Mouse (Mus musculus) lung, postnatal 0 days (tissue): ENCODE data around the gene Krt32. TPM values are rescaled to one million over a fixed set of nuclear protein-coding genes. Genes with fewer than 3 reads are reported as not detected.

Source experiments
- ATAC-seq: fragments of 200-750 bp; cut with Nextera tagmentation; 2 replicates; pipeline ENCODE4 v1.8.0; 2017; ENCODE audit warnings: moderate library complexity
- DNase-seq: peaks from one replicate; pipeline ENCODE4 v3.0.0-alpha.2; 2016; ENCODE audit warnings: low spot score
- H3K27ac ChIP-seq: fragments of 300-500 bp; sonication (generic); 2 replicates; pipeline ENCODE4 v1.5.1; 2014; ENCODE audit warnings: antibody characterized with exemption, mild to moderate bottlenecking, low read length, mixed read lengths
- H3K27me3 ChIP-seq: fragments of 300-500 bp; sonication (generic); replicated peaks from 2 replicates; pipeline ENCODE4 v1.6.1; 2014; ENCODE audit warnings: low read length, mixed read lengths; ENCODE audit not compliant: insufficient read depth
- H3K36me3 ChIP-seq: fragments of 300-500 bp; sonication (generic); 2 replicates; pipeline ENCODE4 v1.6.1; 2014; ENCODE audit warnings: low read length, mixed read lengths; ENCODE audit not compliant: insufficient read depth
- H3K4me1 ChIP-seq: fragments of 300-500 bp; sonication (generic); 2 replicates; pipeline ENCODE4 v1.6.1; 2014; ENCODE audit warnings: antibody characterized with exemption, low read depth, low read length, mixed read lengths; ENCODE audit not compliant: insufficient read depth
- H3K4me2 ChIP-seq: fragments of 300-500 bp; sonication (generic); replicated peaks from 2 replicates; pipeline ENCODE4 v1.6.1; 2014; ENCODE audit warnings: low read depth, mild to moderate bottlenecking, low read length, moderate library complexity, mixed read lengths
- H3K4me3 ChIP-seq: fragments of 300-500 bp; sonication (generic); 2 replicates; pipeline ENCODE4 v1.5.1; 2014; ENCODE audit warnings: low read depth, low read length
- H3K9ac ChIP-seq: fragments of 300-500 bp; sonication (generic); replicated peaks from 2 replicates; pipeline ENCODE4 v1.6.1; 2014; ENCODE audit warnings: low read depth, mild to moderate bottlenecking
- H3K9me3 ChIP-seq: fragments of 300-500 bp; sonication (generic); 2 replicates; pipeline ENCODE4 v1.6.1; 2016; ENCODE audit warnings: low read length, mixed read lengths
- CTCF ChIP-seq: IDR thresholded peaks from 2 replicates; pipeline ENCODE4 v1.5.1; 2016; ENCODE audit warnings: antibody characterized with exemption, mild to moderate bottlenecking
- EP300 ChIP-seq: IDR thresholded peaks from 2 replicates; pipeline ENCODE4 v1.6.1; 2016; ENCODE audit warnings: antibody characterized with exemption, mild to moderate bottlenecking, control low read depth
- WGBS: fragments of 180-500 bp; shearing (Covaris S2); extraction: QIAGEN DNeasy Blood & Tissue Kit; methylation state at CpG from one replicate; pipeline ENCODE4 v1.1.7; 2014; 5-methylcytosine and 5-hydroxymethylcytosine counted together
- polyA plus RNA-seq: library from polyadenylated mRNA; unstranded; fragments of >200 nt; fragmentation: Nextera tagmentation; extraction: Ambion mirVana; gene quantifications from 2 replicates; pipeline ENCODE4 v1.2.1, GENCODE M21; 2015

Gene Krt32
- polyA plus RNA-seq, 1 experiment from 2014 or later, result not detected

GRCm38 (mm10) chr11:100055686-100056655 is 32.1 kb downstream of the Krt32 start:
- TF ChIP-seq EP300, result no peak
- no peak for TF ChIP-seq CTCF
- H3K4me2 ChIP-seq, result no peak overlapping the region
- H3K27me3 ChIP-seq, result no peaks in the 10 kb centered on the region
- WGBS, result 44% methylated on average over 9 of the region's 9 CpGs
- H3K4me1 ChIP-seq, result no peaks in the 10 kb centered on the region
- DNase-seq (peak; percentile 46), ATAC-seq (peak; percentile 44; the same call in 1 of the 2 replicates)
- no peak overlapping the region for H3K9ac ChIP-seq
- no peak overlapping the region for H3K27ac ChIP-seq
- no peak overlapping the region for H3K4me3 ChIP-seq
- no peaks in the 10 kb centered on the region for H3K36me3 ChIP-seq
- no peaks in the 10 kb centered on the region for H3K9me3 ChIP-seq

GRCm38 (mm10) chr11:100050451-100050850 is 37.6 kb downstream of the Krt32 start, which contains the start of gene Krt31:
Gene Krt31, minus strand, starts transcription at chr11:100050551.
- WGBS, result 78% methylated on average over 3 of the region's 3 CpGs
- H3K4me1 ChIP-seq, result no peaks in the 10 kb centered on the region
- no peak for ATAC-seq
- H3K4me3 ChIP-seq, result no peak within 1 kb of the TSS
- DNase-seq, result no peak
- no peaks in the 10 kb centered on the region for H3K36me3 ChIP-seq
- H3K4me2 ChIP-seq, result no peak within 1 kb of the TSS
- no peaks in the 10 kb centered on the region for H3K27me3 ChIP-seq
- H3K9ac ChIP-seq, result no peak within 1 kb of the TSS
- TF ChIP-seq EP300, result no peak
- TF ChIP-seq CTCF, result no peak
- H3K9me3 ChIP-seq, result no peaks in the 10 kb centered on the region
- H3K27ac ChIP-seq, result no peak within 1 kb of the TSS

DNA sequence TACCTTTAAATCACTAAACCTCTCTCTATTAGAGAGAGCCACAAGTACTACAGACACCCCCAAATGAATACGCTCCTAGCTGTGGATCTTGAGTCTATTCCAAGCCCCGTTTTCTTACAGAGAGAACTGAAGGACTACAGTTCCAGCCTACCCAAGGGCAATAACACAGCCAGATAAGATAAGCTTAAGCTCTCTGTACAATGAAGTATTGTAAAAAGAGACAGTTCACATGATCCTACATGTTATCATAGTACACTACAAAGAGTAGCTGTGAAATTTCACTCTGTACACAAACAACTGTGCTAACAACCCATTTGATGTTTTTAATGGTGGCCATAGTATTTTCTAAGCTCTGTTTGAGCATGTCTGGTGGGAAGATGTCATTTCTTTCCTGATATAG is 40.8 kb downstream of the Krt32 start:
- Histone ChIP-seq H3K9ac (no peak overlapping the region), H3K9me3 (no peaks in the 10 kb centered on the region), H3K4me1 (no peaks in the 10 kb centered on the region), H3K4me3 (no peak overlapping the region), H3K36me3 (no peaks in the 10 kb centered on the region), H3K27me3 (no peaks in the 10 kb centered on the region), H3K4me2 (no peak overlapping the region), H3K27ac (no peak overlapping the region)
- no peak for TF ChIP-seq EP300
- no peak for TF ChIP-seq CTCF
- DNase-seq, result no peak
- WGBS, result 61% methylated on average over 2 of the region's 2 CpGs
- ATAC-seq, result no peak

GRCm38 (mm10) chr11:100046303-100046866 is 41.6 kb downstream of the Krt32 start:
- TF ChIP-seq CTCF (no peak), EP300 (peak; percentile 38; the same call in 1 of the 2 replicates)
- peak; percentile 74 for ATAC-seq
- Histone ChIP-seq H3K27ac (no peak overlapping the region), H3K9me3 (no peaks in the 10 kb centered on the region), H3K4me3 (no peak overlapping the region), H3K27me3 (no peaks in the 10 kb centered on the region), H3K9ac (no peak overlapping the region), H3K36me3 (no peaks in the 10 kb centered on the region), H3K4me2 (no peak overlapping the region), H3K4me1 (no peaks in the 10 kb centered on the region)
- 53% methylated on average over 6 of the region's 6 CpGs for WGBS
- peak; percentile 49 for DNase-seq

GRCm38 (mm10) chr11:100041454-100041853 is 46.6 kb downstream of the Krt32 start, which contains the start of gene Krt34:
Gene Krt34, minus strand, starts transcription at chr11:100041554.
- no peaks in the 10 kb centered on the region for H3K36me3 ChIP-seq
- no peak within 1 kb of the TSS for H3K27ac ChIP-seq
- WGBS, result 85% methylated on average over 6 of the region's 6 CpGs
- no peaks in the 10 kb centered on the region for H3K27me3 ChIP-seq
- DNase-seq, result no peak
- no peak for ATAC-seq
- H3K4me1 ChIP-seq, result no peaks in the 10 kb centered on the region
- H3K9ac ChIP-seq, result no peak within 1 kb of the TSS
- H3K4me2 ChIP-seq, result no peak within 1 kb of the TSS
- no peak within 1 kb of the TSS for H3K4me3 ChIP-seq
- H3K9me3 ChIP-seq, result no peaks in the 10 kb centered on the region
- TF ChIP-seq EP300 (no peak), CTCF (no peak)

Other genes starting within 250 kb of the Krt32 start
- not detected in 2 replicates for gene Krtap4-16, start 236.6 kb downstream of the Krt32 start, polyA plus RNA-seq
- not detected in 2 replicates for gene Gm11568, start 230.3 kb downstream of the Krt32 start, polyA plus RNA-seq
- not detected in 2 replicates for gene Gm11559, start 223.8 kb downstream of the Krt32 start, polyA plus RNA-seq
- gene Krtap9-1, start 214.8 kb downstream of the Krt32 start, polyA plus RNA-seq, result not detected in 2 replicates
- not detected in 2 replicates for gene Gm11567, start 209.0 kb downstream of the Krt32 start, polyA plus RNA-seq
- not detected in 2 replicates for gene Krtap31-1, start 180.3 kb downstream of the Krt32 start, polyA plus RNA-seq
- not detected in 2 replicates for gene Gm11565, start 173.5 kb downstream of the Krt32 start, polyA plus RNA-seq
- not detected in 2 replicates for gene Krtap31-2, start 151.9 kb downstream of the Krt32 start, polyA plus RNA-seq
- not detected in 2 replicates for gene Krtap9-5, start 139.8 kb downstream of the Krt32 start, polyA plus RNA-seq
- gene Krtap29-1, start 109.2 kb downstream of the Krt32 start, polyA plus RNA-seq, result not detected in 2 replicates
- gene Krtap16-1, start 101.6 kb downstream of the Krt32 start, polyA plus RNA-seq, result not detected in 2 replicates
- gene Krtap17-1, start 94.2 kb downstream of the Krt32 start, polyA plus RNA-seq, result 8.4 and 11.5 TPM in 2 replicates
- 0.17 and 0.23 TPM in 2 replicates for gene Krt33a, start 72.0 kb downstream of the Krt32 start, polyA plus RNA-seq
- 0.16 TPM in 1 of 2 replicates, not detected in the other for gene Krt33b, start 58.4 kb downstream of the Krt32 start, polyA plus RNA-seq
- gene Krt34, start 46.7 kb downstream of the Krt32 start, polyA plus RNA-seq, result 0.11 and 0.18 TPM in 2 replicates
- gene Krt31, start 37.7 kb downstream of the Krt32 start, polyA plus RNA-seq, result not detected in 2 replicates
- not detected in 2 replicates for gene Krt35, start 8.0 kb upstream of the Krt32 start, polyA plus RNA-seq
- 0.11 TPM in 1 of 2 replicates, not detected in the other for gene Krt36, start 17.4 kb upstream of the Krt32 start, polyA plus RNA-seq
- gene Krt13, start 33.3 kb upstream of the Krt32 start, polyA plus RNA-seq, result 0.60 and 0.68 TPM in 2 replicates
- 28.1 and 58.8 TPM in 2 replicates for gene Krt15, start 47.7 kb upstream of the Krt32 start, polyA plus RNA-seq
- 460 and 573 TPM in 2 replicates for gene Krt19, start 60.4 kb upstream of the Krt32 start, polyA plus RNA-seq
- gene Krt9, start 105.0 kb upstream of the Krt32 start, polyA plus RNA-seq, result not detected in 2 replicates
- gene Krt14, start 119.3 kb upstream of the Krt32 start, polyA plus RNA-seq, result 1.7 and 2.3 TPM in 2 replicates
- not detected in 2 replicates for gene Krt16, start 160.7 kb upstream of the Krt32 start, polyA plus RNA-seq
- gene Krt17, start 172.8 kb upstream of the Krt32 start, polyA plus RNA-seq, result 0.58 and 0.65 TPM in 2 replicates
- not detected in 2 replicates for gene Krt42, start 181.6 kb upstream of the Krt32 start, polyA plus RNA-seq
- 2,114 and 2,164 TPM in 2 replicates for gene Eif1, start 231.7 kb upstream of the Krt32 start, polyA plus RNA-seq
- gene Gast, start 246.2 kb upstream of the Krt32 start, polyA plus RNA-seq, result not detected in 2 replicates